Mouse (Mus musculus) stomach, postnatal 0 days (tissue): ENCODE data around the gene Fam149a.

ENCODE experiments used
- CTCF ChIP-seq: IDR thresholded peaks from 2 replicates; pipeline ENCODE4 v1.5.1; 2016; ENCODE audit warnings: antibody characterized with exemption, low read depth, mild to moderate bottlenecking, moderate library complexity
- EP300 ChIP-seq: optimal IDR thresholded peaks from 2 replicates; pipeline ENCODE3; 2016; ENCODE audit warnings: antibody characterized with exemption

DNA sequence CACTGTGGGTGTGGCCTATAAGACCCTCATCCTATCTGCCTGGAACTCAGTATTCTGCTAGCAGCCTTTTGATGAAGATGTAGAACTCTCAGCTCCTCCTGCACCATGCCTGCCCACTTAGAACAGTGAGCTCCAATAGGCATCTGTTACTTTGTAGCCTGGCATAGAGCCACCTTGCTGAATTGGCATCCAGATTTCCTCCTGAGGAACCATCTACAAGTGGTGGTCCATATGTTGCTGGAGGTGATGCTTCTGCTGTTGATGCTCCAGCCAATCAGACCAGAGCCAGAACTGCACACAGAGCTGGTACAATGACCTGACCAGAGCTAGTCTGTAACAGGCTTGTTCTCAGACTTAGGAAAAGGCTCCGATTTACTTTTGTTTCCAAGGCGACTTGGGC is 90.3 kb downstream of the Fam149a start:
- TF ChIP-seq CTCF (no peak), EP300 (no peak)
